Mouse (Mus musculus): ENCODE results near the gene Fto. TPM values are rescaled to one million over a fixed set of nuclear protein-coding genes. Genes with fewer than 3 reads are reported as not detected.

The Fto gene
- polyA plus RNA-seq (2015; fragmentation: Nextera tagmentation; extraction: Ambion mirVana): 111 and 114 TPM in 2 replicates

GRCm38 (mm10) chr8:91312835-91313832 lies at the start of gene Fto, which contains the start of gene Rpgrip1l:
Fto (plus strand) TSS chr8:91313525.
Rpgrip1l (minus strand) TSS chr8:91313262.
- Histone ChIP-seq H3K9me3 (no peaks in the 10 kb centered on the region), H3K27me3 (no peaks in the 10 kb centered on the region), H3K4me3 (peak within 1 kb of the TSS; percentile 77), H3K4me1 (peaks cover 25% of the 10 kb centered on the region), H3K9ac (replicated peaks) (peak within 1 kb of the TSS; percentile 89), H3K4me2 (replicated peaks) (peak within 1 kb of the TSS; percentile 73), H3K36me3 (no peaks in the 10 kb centered on the region), H3K27ac (replicated peaks) (peak within 1 kb of the TSS; percentile 82)
- under 1% methylated on average over 59 of the region's 59 CpGs for WGBS
- peak; percentile 100 for ATAC-seq (replicated peaks)

DNA sequence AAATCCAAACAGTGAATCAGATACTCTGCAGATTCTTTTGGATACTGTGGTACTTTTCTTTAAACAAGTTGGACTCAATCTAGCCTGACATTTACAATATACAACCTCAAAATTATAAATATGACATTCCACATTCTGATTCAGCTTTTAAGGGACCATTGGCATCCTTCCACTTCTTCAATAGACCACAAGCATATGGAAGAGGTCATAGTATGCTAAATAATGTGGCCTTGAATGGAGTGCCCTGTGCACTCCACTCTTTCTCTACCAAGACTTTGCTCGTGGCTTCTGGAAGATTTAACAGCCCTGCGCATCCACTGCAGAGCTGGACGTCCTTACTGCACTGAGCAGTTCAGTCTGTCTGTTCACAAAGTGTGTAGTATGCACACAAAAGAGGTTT lies 49.4 kb upstream of the Fto start:
- H3K27me3 ChIP-seq: no peaks in the 10 kb centered on the region
- peaks cover 5% of the 10 kb centered on the region; the same call in 1 of the 2 replicates for H3K36me3 ChIP-seq
- H3K27ac ChIP-seq (replicated peaks): no peak overlapping the region
- no peaks in the 10 kb centered on the region for H3K4me1 ChIP-seq
- WGBS: 88% methylated on average over 3 of the region's 3 CpGs
- ATAC-seq (replicated peaks): no peak
- H3K9me3 ChIP-seq: no peaks in the 10 kb centered on the region
- no peak overlapping the region for H3K9ac ChIP-seq (replicated peaks)
- H3K4me2 ChIP-seq (replicated peaks): no peak overlapping the region
- H3K4me3 ChIP-seq: no peak overlapping the region

DNA sequence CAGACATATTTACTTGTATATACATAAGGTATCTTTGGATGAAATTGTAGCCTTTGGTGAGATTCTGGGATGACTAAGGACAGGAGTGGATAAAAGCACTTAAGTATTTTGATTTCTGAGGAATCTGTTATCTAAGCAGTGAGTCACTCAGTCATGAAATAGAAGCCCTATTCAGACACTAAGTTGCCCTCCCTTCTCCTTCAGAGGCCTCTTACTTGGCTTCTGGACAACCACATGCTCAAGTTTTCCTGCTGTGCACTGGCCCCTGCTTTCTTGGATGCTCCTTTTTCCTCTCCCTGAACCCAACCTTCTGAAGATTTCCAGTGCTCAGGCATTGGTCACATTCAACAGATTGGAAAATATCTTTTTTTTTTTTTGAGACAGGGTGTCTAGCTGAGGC lies 48.8 kb upstream of the Fto start:
- H3K9ac ChIP-seq (replicated peaks): no peak overlapping the region
- no peak overlapping the region for H3K4me2 ChIP-seq (replicated peaks)
- H3K27ac ChIP-seq (replicated peaks): no peak overlapping the region
- H3K9me3 ChIP-seq: no peaks in the 10 kb centered on the region
- H3K27me3 ChIP-seq: no peaks in the 10 kb centered on the region
- no peaks in the 10 kb centered on the region for H3K4me1 ChIP-seq
- no peak overlapping the region for H3K4me3 ChIP-seq
- ATAC-seq (replicated peaks): no peak
- peaks cover 7% of the 10 kb centered on the region; the same call in 1 of the 2 replicates for H3K36me3 ChIP-seq

DNA sequence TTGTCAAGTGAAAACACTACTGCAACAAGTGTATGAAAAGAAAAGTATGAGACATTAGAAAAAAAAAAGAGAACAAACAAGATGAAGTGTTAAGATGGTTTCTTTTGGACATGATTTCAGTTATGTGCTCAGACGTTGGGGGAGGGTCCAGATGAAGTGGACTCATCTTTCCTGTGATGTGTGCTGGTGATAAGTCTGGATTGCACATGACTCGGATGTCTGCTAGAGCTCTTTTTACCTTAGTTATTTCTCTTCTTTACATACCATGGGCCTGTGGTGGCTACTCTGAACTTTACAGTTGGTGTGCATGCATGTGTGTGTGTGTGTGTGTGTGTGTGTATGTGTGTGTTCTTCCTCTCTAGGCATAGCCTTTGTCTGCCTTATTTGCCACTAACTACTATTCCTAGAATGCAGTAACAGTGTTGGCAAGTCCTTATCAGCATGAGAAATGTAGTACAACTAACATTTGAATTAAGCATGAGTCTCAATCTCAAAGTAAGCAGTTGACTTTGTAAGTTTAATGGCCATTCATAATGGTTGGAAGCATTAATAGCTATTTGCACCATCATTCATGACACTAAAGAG lies 43.9 kb upstream of the Fto start:
- no peaks in the 10 kb centered on the region for H3K27me3 ChIP-seq
- WGBS: 91% methylated on average over 2 of the region's 2 CpGs
- no peak overlapping the region for H3K4me2 ChIP-seq (replicated peaks)
- ATAC-seq (replicated peaks): no peak
- H3K9ac ChIP-seq (replicated peaks): no peak overlapping the region
- no peak overlapping the region for H3K27ac ChIP-seq (replicated peaks)
- no peak overlapping the region for H3K4me3 ChIP-seq
- no peaks in the 10 kb centered on the region for H3K4me1 ChIP-seq
- H3K36me3 ChIP-seq: peaks cover 27% of the 10 kb centered on the region
- H3K9me3 ChIP-seq: no peaks in the 10 kb centered on the region

DNA sequence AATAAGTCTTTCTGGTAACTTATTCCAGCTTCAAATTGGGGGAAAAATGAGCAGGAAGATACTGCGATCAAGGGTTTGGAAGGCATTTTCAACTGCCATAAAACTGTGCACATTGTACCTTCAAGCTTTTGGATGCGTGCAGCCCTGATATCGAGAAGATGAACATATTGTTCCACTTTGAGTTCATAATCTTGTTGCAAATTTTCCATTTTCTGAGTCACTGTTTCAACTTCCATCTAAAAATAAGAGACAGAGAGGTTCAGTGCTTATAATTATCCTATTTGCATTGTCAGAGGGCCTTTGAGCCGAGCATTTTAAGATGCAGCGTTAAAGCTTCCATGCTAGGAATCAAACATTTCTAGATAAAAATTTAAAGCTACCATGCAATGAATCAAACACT lies 39.8 kb upstream of the Fto start:
- WGBS: 86% methylated on average over 5 of the region's 5 CpGs
- H3K9ac ChIP-seq (replicated peaks): no peak overlapping the region
- ATAC-seq (replicated peaks): no peak
- H3K36me3 ChIP-seq: peaks cover 22% of the 10 kb centered on the region
- H3K27me3 ChIP-seq: no peaks in the 10 kb centered on the region
- H3K4me2 ChIP-seq (replicated peaks): no peak overlapping the region
- no peak overlapping the region for H3K27ac ChIP-seq (replicated peaks)
- H3K9me3 ChIP-seq: no peaks in the 10 kb centered on the region
- no peak overlapping the region for H3K4me3 ChIP-seq
- H3K4me1 ChIP-seq: peaks cover 8% of the 10 kb centered on the region

- Histone ChIP-seq H3K4me3 (no peak overlapping the region), H3K27ac (replicated peaks) (no peak overlapping the region), H3K27me3 (no peaks in the 10 kb centered on the region), H3K36me3 (peaks cover 18% of the 10 kb centered on the region), H3K9ac (replicated peaks) (no peak overlapping the region), H3K4me1 (peaks cover 8% of the 10 kb centered on the region), H3K4me2 (replicated peaks) (no peak overlapping the region), H3K9me3 (no peaks in the 10 kb centered on the region)
- no peak for ATAC-seq (replicated peaks)
- WGBS: 94% methylated on average over 2 of the region's 2 CpGs
These were observed 37.0 kb upstream of the Fto start for GRCm38 (mm10) chr8:91276337-91276736.

DNA sequence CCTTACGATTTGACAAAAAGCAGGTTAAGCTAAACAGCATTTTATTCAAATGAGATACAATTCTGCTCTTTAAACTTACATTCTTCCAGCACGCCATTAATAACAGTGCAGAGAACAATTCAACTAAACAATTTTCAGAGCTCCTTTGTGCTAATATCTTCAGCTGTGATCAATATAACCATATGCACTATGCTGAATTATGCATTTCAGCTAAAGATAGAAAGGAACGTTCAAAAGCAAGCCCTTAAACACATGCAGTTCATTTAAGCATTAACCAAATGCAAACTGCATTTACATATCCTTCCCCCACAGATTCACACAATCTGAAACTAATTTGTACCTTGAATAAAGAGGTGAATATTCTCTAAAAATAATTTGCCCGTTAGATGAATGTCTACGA lies 35.3 kb upstream of the Fto start:
- Histone ChIP-seq H3K9me3 (no peaks in the 10 kb centered on the region), H3K4me3 (no peak overlapping the region), H3K27ac (replicated peaks) (peak overlapping the region; percentile 62), H3K4me2 (replicated peaks) (no peak overlapping the region), H3K27me3 (no peaks in the 10 kb centered on the region), H3K9ac (replicated peaks) (no peak overlapping the region), H3K4me1 (peaks cover 12% of the 10 kb centered on the region), H3K36me3 (peaks cover 5% of the 10 kb centered on the region)
- WGBS: 41% methylated on average over 5 of the region's 5 CpGs
- no peak; the same call in 1 of the 2 replicates for ATAC-seq (replicated peaks)

DNA sequence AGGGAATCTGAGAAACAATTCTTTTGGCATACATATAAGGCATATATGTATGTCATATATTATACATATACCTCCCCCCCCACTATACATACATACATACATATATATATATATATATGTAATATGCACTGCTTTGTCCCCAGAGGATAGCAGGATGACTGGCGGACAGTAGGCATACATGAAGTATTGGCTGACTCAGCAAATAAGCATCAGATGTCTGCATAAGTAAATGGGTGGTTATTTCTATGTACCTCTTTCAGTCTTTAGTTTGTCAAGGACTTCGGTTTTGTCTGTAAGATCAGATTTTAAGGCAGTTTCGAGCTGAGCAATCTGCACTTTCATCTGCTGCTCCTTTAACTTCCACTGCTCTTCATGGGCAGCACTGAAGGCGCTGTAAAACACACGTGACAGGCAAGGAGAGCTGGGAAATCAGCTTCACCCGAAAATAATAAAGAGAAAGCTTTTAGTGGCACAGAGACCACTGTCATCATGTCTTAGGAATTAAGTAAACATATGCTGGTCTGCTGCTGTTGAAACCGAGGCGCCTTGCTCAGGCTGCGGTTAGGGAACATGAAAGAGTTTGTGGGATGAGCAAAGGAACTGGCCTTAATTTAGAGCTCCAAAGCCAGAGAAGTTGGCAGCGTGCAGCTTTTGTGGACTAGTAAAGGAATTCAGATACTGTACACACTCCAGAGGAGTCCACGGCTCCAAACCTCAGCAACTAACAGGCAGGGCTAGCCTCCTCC lies 32.7 kb upstream of the Fto start:
- no peak overlapping the region for H3K4me2 ChIP-seq (replicated peaks)

GRCm38 (mm10) chr8:91281545-91281944 lies 31.8 kb upstream of the Fto start:
- Histone ChIP-seq H3K27me3 (no peaks in the 10 kb centered on the region), H3K9ac (replicated peaks) (no peak overlapping the region), H3K4me1 (peaks cover 17% of the 10 kb centered on the region), H3K4me2 (replicated peaks) (no peak overlapping the region), H3K4me3 (no peak overlapping the region), H3K27ac (replicated peaks) (no peak overlapping the region), H3K9me3 (no peaks in the 10 kb centered on the region), H3K36me3 (no peaks in the 10 kb centered on the region)
- WGBS: 87% methylated on average over 8 of the region's 8 CpGs
- no peak for ATAC-seq (replicated peaks)

More for the DNA sequence above, 32.7 kb upstream of the Fto start:
- no peak for ATAC-seq (replicated peaks)
- H3K4me3 ChIP-seq: no peak overlapping the region
- peaks cover 17% of the 10 kb centered on the region for H3K4me1 ChIP-seq
- no peaks in the 10 kb centered on the region for H3K27me3 ChIP-seq
- whole genome bisulfite sequencing: 88% methylated on average over 11 of the region's 11 CpGs
- no peaks in the 10 kb centered on the region for H3K36me3 ChIP-seq
- no peak overlapping the region for H3K9ac ChIP-seq (replicated peaks)
- no peak overlapping the region for H3K27ac ChIP-seq (replicated peaks)
- H3K9me3 ChIP-seq: no peaks in the 10 kb centered on the region

- ATAC-seq (replicated peaks): no peak
- H3K27me3 ChIP-seq: no peaks in the 10 kb centered on the region
- peak overlapping the region; percentile 48; the same call in 1 of the 2 replicates for H3K27ac ChIP-seq (replicated peaks)
- peaks cover 12% of the 10 kb centered on the region; the same call in 1 of the 2 replicates for H3K4me1 ChIP-seq
- H3K9ac ChIP-seq (replicated peaks): no peak overlapping the region
- H3K36me3 ChIP-seq: no peaks in the 10 kb centered on the region
- whole genome bisulfite sequencing: 70% methylated on average over 5 of the region's 5 CpGs
- no peak overlapping the region for H3K4me2 ChIP-seq (replicated peaks)
- H3K4me3 ChIP-seq: no peak overlapping the region
- H3K9me3 ChIP-seq: no peaks in the 10 kb centered on the region
These were observed 30.7 kb upstream of the Fto start for GRCm38 (mm10) chr8:91282655-91283054.

DNA sequence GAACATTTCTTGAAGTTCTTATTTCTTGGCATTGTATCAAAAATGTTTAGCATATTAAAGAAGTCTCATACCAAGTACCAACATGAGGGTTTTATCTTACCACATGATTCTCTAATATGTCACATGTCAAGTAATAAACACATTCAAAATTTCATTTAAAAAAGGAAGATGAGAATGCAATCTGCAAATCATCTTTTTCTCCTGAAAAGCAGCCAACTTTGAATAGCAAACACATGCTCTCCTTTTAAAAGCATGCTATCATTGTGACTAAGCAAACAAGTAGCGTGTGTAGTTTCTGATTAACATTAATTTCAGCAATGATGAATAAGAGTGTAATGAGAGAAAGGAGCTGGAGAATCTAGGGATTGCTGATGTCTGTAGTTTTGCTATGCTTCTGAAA lies 29.5 kb upstream of the Fto start:
- H3K4me3 ChIP-seq: no peak overlapping the region
- peaks cover 10% of the 10 kb centered on the region; the same call in 1 of the 2 replicates for H3K4me1 ChIP-seq
- no peak overlapping the region for H3K27ac ChIP-seq (replicated peaks)
- no peaks in the 10 kb centered on the region for H3K27me3 ChIP-seq
- whole genome bisulfite sequencing: 55% methylated on average over 1 of the region's 1 CpGs
- no peak for ATAC-seq (replicated peaks)
- no peak overlapping the region for H3K4me2 ChIP-seq (replicated peaks)
- no peak overlapping the region for H3K9ac ChIP-seq (replicated peaks)
- no peaks in the 10 kb centered on the region for H3K36me3 ChIP-seq
- no peaks in the 10 kb centered on the region for H3K9me3 ChIP-seq

- peaks cover 10% of the 10 kb centered on the region; the same call in 1 of the 2 replicates for H3K4me1 ChIP-seq
- no peaks in the 10 kb centered on the region for H3K36me3 ChIP-seq
- no peak for ATAC-seq (replicated peaks)
- no peak overlapping the region for H3K4me3 ChIP-seq
- H3K9me3 ChIP-seq: no peaks in the 10 kb centered on the region
- 69% methylated on average over 8 of the region's 8 CpGs for WGBS
- H3K9ac ChIP-seq (replicated peaks): no peak overlapping the region
- H3K4me2 ChIP-seq (replicated peaks): no peak overlapping the region
- no peak overlapping the region for H3K27ac ChIP-seq (replicated peaks)
- no peaks in the 10 kb centered on the region for H3K27me3 ChIP-seq
These were observed 27.1 kb upstream of the Fto start for GRCm38 (mm10) chr8:91286237-91286636.

All from forebrain, embryonic 15.5 days (tissue).